Mouse (Mus musculus): ENCODE measurements around the gene Dapk2. TPM values are rescaled to one million over a fixed set of nuclear protein-coding genes. Genes with fewer than 3 reads are reported as not detected.

The Dapk2 gene
- polyA plus RNA-seq, 2 experiments, result 11.7 to 25.2 TPM

DNA sequence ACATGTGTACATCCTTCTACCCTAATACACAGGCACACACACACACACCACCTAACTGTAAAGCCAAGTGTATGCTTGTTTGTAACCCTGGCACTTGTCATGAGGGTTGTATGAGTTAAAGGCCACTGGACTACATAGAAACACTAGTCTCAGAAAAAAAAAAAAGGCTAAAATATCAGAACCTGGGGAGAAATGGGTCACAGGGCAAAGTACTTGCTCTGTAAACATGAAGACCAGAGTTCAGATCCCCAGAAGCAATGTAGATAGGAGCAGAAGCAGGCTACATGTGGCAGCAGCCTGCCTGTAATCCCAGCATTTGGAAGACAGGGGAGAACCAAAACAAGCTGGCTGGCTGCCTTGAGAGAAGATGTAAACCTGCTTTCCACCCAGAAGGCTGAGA lies 11.9 kb upstream of the Dapk2 start:
- no peaks in the 10 kb centered on the region for H3K4me1 ChIP-seq (replicated peaks; ENCODE audit: control insufficient read depth in 2 of 2, insufficient read depth in 2 of 2, low read length in 1 of 2)
- no peaks in the 10 kb centered on the region for H3K9me3 ChIP-seq (ENCODE audit: control insufficient read depth, low read length)
- no peak overlapping the region for H3K4me3 ChIP-seq (ENCODE audit: insufficient read depth in 1 of 2, low read depth in 2 of 2, low read length in 2 of 2)
- no peaks in the 10 kb centered on the region for H3K27me3 ChIP-seq (ENCODE audit: control insufficient read depth, insufficient read depth, low read length)
- no peaks in the 10 kb centered on the region for H3K36me3 ChIP-seq (replicated peaks; ENCODE audit: control insufficient read depth, insufficient read depth, low read depth)
- H3K4me2 ChIP-seq (ENCODE audit: low read depth), result no peak overlapping the region
- no peak overlapping the region for H3K27ac ChIP-seq
- no peak for TF ChIP-seq CTCF (IDR thresholded peaks at IDR 0.05; ENCODE audit: low read depth)
- TF ChIP-seq EP300 (IDR thresholded peaks at IDR 0.05; ENCODE audit: low read depth), result no peak
- ATAC-seq (ENCODE audit: insufficient read depth), result no peak
- DNase-seq (ENCODE audit: low read depth in 3 of 3, low spot score in 3 of 3), result no peak
- no peak overlapping the region for H3K9ac ChIP-seq (replicated peaks)

DNA sequence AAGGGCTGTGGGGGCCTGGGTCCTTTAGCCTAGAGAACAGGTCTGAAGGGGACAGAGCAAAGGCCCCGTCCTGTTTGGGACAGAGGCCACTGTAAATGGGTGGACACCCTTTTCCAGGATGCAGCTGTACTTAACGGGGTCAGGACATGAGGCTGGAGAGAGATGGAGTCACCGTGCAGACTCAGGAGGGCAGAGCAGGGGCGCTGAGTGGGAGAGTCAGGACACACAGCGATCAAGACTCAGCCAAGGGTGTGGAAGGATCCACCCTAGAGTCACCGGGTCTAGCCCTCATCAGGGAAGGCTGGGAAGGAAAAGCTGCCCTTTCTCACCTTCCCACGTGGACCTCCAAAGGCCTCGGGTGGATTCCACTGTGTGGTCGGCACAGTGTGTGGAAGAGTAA lies 6.0 kb upstream of the Dapk2 start:
- Histone ChIP-seq H3K27ac (no peak overlapping the region), H3K9ac (replicated peaks) (no peak overlapping the region), H3K9me3 (ENCODE audit: control insufficient read depth, low read length) (no peaks in the 10 kb centered on the region), H3K27me3 (ENCODE audit: control insufficient read depth, insufficient read depth, low read length) (no peaks in the 10 kb centered on the region), H3K4me3 (ENCODE audit: insufficient read depth in 1 of 2, low read depth in 2 of 2, low read length in 2 of 2) (no peak overlapping the region), H3K36me3 (replicated peaks; ENCODE audit: control insufficient read depth, insufficient read depth, low read depth) (no peaks in the 10 kb centered on the region), H3K4me2 (ENCODE audit: low read depth) (no peak overlapping the region), H3K4me1 (replicated peaks; ENCODE audit: control insufficient read depth in 2 of 2, insufficient read depth in 2 of 2, low read length in 1 of 2) (0 out of 4 replicates have a peak, but pooled peaks cover 0 to 2% of the 10 kb centered on the region in 2 experiments)
- ATAC-seq (ENCODE audit: insufficient read depth), result no peak
- DNase-seq (ENCODE audit: low read depth in 3 of 3, low spot score in 3 of 3), result no peak
- TF ChIP-seq EP300 (IDR thresholded peaks at IDR 0.05; ENCODE audit: low read depth), result no peak
- TF ChIP-seq CTCF (IDR thresholded peaks at IDR 0.05; ENCODE audit: low read depth), result no peak
- WGBS (ENCODE audit: insufficient replicate concordance), result 48% methylated on average over 9 of the region's 9 CpGs

DNA sequence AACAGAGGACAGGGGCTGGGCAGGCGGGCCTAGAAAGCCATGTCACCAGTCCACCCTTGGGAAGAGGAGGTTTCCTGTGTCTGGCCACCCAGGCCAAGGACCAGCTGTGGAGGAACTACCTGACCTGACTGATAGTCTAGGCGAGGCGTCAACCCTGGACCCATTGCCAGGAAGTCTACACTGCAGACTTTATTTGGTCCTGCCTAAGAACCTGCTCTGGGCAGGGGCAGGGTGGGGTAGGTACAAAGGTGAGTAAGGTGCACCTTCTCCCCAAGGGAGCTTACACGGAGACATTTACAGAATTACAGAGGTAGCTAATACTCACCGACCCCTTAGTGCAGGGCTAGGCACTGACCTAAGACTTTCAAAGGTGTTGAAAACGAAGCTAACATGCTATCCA lies 4.4 kb upstream of the Dapk2 start:
- Histone ChIP-seq H3K4me1 (replicated peaks; ENCODE audit: control insufficient read depth in 2 of 2, insufficient read depth in 2 of 2, low read length in 1 of 2) (peaks cover 3 to 7% of the 10 kb centered on the region in 2 experiments; a peak in 3 of 4 replicates), H3K27me3 (ENCODE audit: control insufficient read depth, insufficient read depth, low read length) (no peaks in the 10 kb centered on the region; the same call in 1 of the 2 replicates), H3K36me3 (replicated peaks; ENCODE audit: control insufficient read depth, insufficient read depth, low read depth) (no peaks in the 10 kb centered on the region), H3K4me2 (ENCODE audit: low read depth) (no peak overlapping the region), H3K4me3 (ENCODE audit: insufficient read depth in 1 of 2, low read depth in 2 of 2, low read length in 2 of 2) (no peak overlapping the region), H3K9me3 (ENCODE audit: control insufficient read depth, low read length) (no peaks in the 10 kb centered on the region), H3K9ac (replicated peaks) (no peak overlapping the region), H3K27ac (no peak overlapping the region)
- WGBS (ENCODE audit: insufficient replicate concordance), result 59% methylated on average over 6 of the region's 6 CpGs
- ATAC-seq (ENCODE audit: insufficient read depth) (no peak), DNase-seq (ENCODE audit: low read depth in 3 of 3, low spot score in 3 of 3) (no peak)
- TF ChIP-seq CTCF (IDR thresholded peaks at IDR 0.05; ENCODE audit: low read depth) (no peak), EP300 (IDR thresholded peaks at IDR 0.05; ENCODE audit: low read depth) (no peak)

DNA sequence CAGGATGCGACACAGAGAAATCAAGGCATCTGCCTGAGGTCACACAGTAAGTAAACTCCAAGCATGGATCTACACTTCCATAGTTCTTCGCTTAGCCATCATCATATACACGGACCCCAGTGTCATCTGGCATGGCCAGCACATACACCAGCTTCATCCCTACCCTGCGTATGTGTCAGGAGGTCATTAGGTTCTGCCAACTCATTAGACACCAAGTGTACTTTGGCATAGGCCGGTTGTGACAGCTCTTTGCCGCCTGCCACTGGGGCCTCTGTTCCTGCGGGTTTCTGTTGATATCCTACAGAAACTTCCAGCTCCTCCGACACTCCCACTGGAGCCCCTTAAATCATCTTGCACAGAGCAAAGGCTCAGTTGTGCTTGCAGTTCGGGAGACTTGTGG lies 4.0 kb upstream of the Dapk2 start:
- DNase-seq (ENCODE audit: low read depth in 3 of 3, low spot score in 3 of 3), result no peak
- WGBS (ENCODE audit: insufficient replicate concordance), result 78% methylated on average over 9 of the region's 9 CpGs

DNA sequence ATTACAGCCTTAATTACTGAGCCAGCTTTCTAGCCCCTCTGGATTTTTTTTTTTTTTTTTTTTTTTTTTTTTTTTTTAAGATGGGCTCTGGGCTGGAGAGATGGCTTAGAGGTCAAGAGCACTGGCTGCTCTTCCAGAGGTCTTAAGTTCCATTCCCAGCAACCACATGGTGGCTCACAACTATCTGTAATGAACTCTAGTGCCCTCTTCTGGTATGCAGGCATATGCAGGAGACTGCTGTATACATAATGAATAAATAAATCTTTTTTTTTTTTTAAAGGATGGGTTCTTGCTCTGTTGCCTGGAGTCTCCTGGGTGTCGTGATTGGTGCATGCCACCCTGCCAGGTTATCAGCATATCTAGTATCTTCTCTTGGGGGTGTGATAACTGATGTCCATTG lies 2.5 kb upstream of the Dapk2 start:
- no peak for DNase-seq (ENCODE audit: low read depth in 3 of 3, low spot score in 3 of 3)
- H3K27ac ChIP-seq, result no peak overlapping the region

More for the DNA sequence above, 4.0 kb upstream of the Dapk2 start:
- H3K9me3 ChIP-seq (ENCODE audit: control insufficient read depth, low read length), result no peaks in the 10 kb centered on the region
- no peaks in the 10 kb centered on the region; the same call in 1 of the 2 replicates for H3K27me3 ChIP-seq (ENCODE audit: control insufficient read depth, insufficient read depth, low read length)
- no peaks in the 10 kb centered on the region for H3K36me3 ChIP-seq (replicated peaks; ENCODE audit: control insufficient read depth, insufficient read depth, low read depth)
- peaks cover 7 to 11% of the 10 kb centered on the region in 2 experiments; a peak in 3 of 4 replicates for H3K4me1 ChIP-seq (replicated peaks; ENCODE audit: control insufficient read depth in 2 of 2, insufficient read depth in 2 of 2, low read length in 1 of 2)
- no peak overlapping the region for H3K4me2 ChIP-seq (ENCODE audit: low read depth)
- no peak for ATAC-seq (ENCODE audit: insufficient read depth)
- H3K4me3 ChIP-seq (ENCODE audit: insufficient read depth in 1 of 2, low read depth in 2 of 2, low read length in 2 of 2), result no peak overlapping the region
- TF ChIP-seq CTCF (IDR thresholded peaks at IDR 0.05; ENCODE audit: low read depth), result no peak
- TF ChIP-seq EP300 (IDR thresholded peaks at IDR 0.05; ENCODE audit: low read depth), result no peak
- no peak overlapping the region for H3K27ac ChIP-seq
- H3K9ac ChIP-seq (replicated peaks), result no peak overlapping the region

More for the DNA sequence above, 2.5 kb upstream of the Dapk2 start:
- TF ChIP-seq EP300 (IDR thresholded peaks at IDR 0.05; ENCODE audit: low read depth), result no peak
- peak; percentile 58 for TF ChIP-seq CTCF (IDR thresholded peaks at IDR 0.05; ENCODE audit: low read depth)
- Histone ChIP-seq H3K9me3 (ENCODE audit: control insufficient read depth, low read length) (no peaks in the 10 kb centered on the region), H3K4me1 (replicated peaks; ENCODE audit: control insufficient read depth in 2 of 2, insufficient read depth in 2 of 2, low read length in 1 of 2) (peaks cover 16 to 25% of the 10 kb centered on the region in 2 experiments), H3K27me3 (ENCODE audit: control insufficient read depth, insufficient read depth, low read length) (no peaks in the 10 kb centered on the region; the same call in 1 of the 2 replicates), H3K36me3 (replicated peaks; ENCODE audit: control insufficient read depth, insufficient read depth, low read depth) (no peaks in the 10 kb centered on the region), H3K9ac (replicated peaks) (no peak overlapping the region), H3K4me2 (ENCODE audit: low read depth) (no peak overlapping the region), H3K4me3 (ENCODE audit: insufficient read depth in 1 of 2, low read depth in 2 of 2, low read length in 2 of 2) (no peak overlapping the region)
- no peak for ATAC-seq (ENCODE audit: insufficient read depth)
- 43% methylated on average over 1 of the region's 1 CpGs for WGBS (ENCODE audit: insufficient replicate concordance)

Data from liver, embryonic 14.5 days (tissue).